Mouse (Mus musculus) heart, postnatal 4 days (tissue): Measurements from ENCODE around the gene Spag6l. TPM values are rescaled to one million over a fixed set of nuclear protein-coding genes. Genes with fewer than 3 reads are reported as not detected.
"Not testable (repeated sequence)": the region's sequence is repeated elsewhere in the genome, so short reads cannot be mapped to it uniquely, and the experiment has no call there.

Experiments
- DNase-seq: peaks from one replicate; pipeline ENCODE4 v3.0.0; 2021
- total RNA-seq, 2 experiments: library from RNA; stranded (reverse); gene quantifications; 2 replicates each; pipeline ENCODE4 v1.2.3; 2021

Gene Spag6l
- under 1 TPM in 1 of 2 experiments, not detected in 1; 0.14 TPM for total RNA-seq

GRCm38 (mm10) chr16:16828757-16829615, at the start of gene Spag6l:
Gene Spag6l, minus strand, starts transcription at chr16:16829456.
- DNase-seq: peak; percentile 48

GRCm38 (mm10) chr16:16879025-16879424, 49.8 kb upstream of the Spag6l start:
- DNase-seq: no peak

- DNase-seq: peak; percentile 92
Observed at GRCm38 (mm10) chr16:16870617-16871331, 41.5 kb upstream of the Spag6l start, which contains the start of the genes Top3b and Vpreb1. Gene Top3b, plus strand, starts transcription at chr16:16870736. Gene Vpreb1, minus strand, starts transcription at chr16:16870843.

- DNase-seq: no peak
Observed at GRCm38 (mm10) chr16:16870241-16870616, 41.0 kb upstream of the Spag6l start.

GRCm38 (mm10) chr16:16865696-16866561, 36.7 kb upstream of the Spag6l start:
- peak; percentile 17 for DNase-seq

- DNase-seq: no peak
Observed at GRCm38 (mm10) chr16:16865217-16865616, 36.0 kb upstream of the Spag6l start.

- no peak for DNase-seq
Observed at GRCm38 (mm10) chr16:16863978-16864377, 34.7 kb upstream of the Spag6l start, which contains the start of gene Igll1. Gene Igll1, minus strand, starts transcription at chr16:16863985.

GRCm38 (mm10) chr16:16862288-16862687, 33.0 kb upstream of the Spag6l start:
- no peak for DNase-seq

- no peak for DNase-seq
Observed at GRCm38 (mm10) chr16:16856731-16857476, 27.6 kb upstream of the Spag6l start.

- not testable (repeated sequence) for DNase-seq
Observed at GRCm38 (mm10) chr16:16856054-16856453, 26.8 kb upstream of the Spag6l start.

GRCm38 (mm10) chr16:16855541-16855940, 26.3 kb upstream of the Spag6l start:
- DNase-seq: no peak

GRCm38 (mm10) chr16:16854836-16855235, 25.6 kb upstream of the Spag6l start:
- peak; percentile 68 for DNase-seq

GRCm38 (mm10) chr16:16852411-16852810, 23.2 kb upstream of the Spag6l start:
- DNase-seq: no peak

- DNase-seq: no peak
Observed at GRCm38 (mm10) chr16:16849196-16849595, 19.9 kb upstream of the Spag6l start.

GRCm38 (mm10) chr16:16829671-16830070, 415 bp upstream of the Spag6l start:
- no peak for DNase-seq

- DNase-seq: no peak
Observed at GRCm38 (mm10) chr16:16826223-16826622, 3.0 kb downstream of the Spag6l start.

- no peak for DNase-seq
Observed at GRCm38 (mm10) chr16:16825476-16825875, 3.8 kb downstream of the Spag6l start.

GRCm38 (mm10) chr16:16806325-16806724, 22.9 kb downstream of the Spag6l start:
- DNase-seq: no peak
